Mouse (Mus musculus) lung, postnatal 36 days (tissue): ENCODE data around the gene Gm20538.

Experiments
- DNase-seq: peaks from one replicate; pipeline ENCODE4 v3.0.0; 2022; ENCODE audit warnings: mixed read lengths

The Gm20538 gene

DNA sequence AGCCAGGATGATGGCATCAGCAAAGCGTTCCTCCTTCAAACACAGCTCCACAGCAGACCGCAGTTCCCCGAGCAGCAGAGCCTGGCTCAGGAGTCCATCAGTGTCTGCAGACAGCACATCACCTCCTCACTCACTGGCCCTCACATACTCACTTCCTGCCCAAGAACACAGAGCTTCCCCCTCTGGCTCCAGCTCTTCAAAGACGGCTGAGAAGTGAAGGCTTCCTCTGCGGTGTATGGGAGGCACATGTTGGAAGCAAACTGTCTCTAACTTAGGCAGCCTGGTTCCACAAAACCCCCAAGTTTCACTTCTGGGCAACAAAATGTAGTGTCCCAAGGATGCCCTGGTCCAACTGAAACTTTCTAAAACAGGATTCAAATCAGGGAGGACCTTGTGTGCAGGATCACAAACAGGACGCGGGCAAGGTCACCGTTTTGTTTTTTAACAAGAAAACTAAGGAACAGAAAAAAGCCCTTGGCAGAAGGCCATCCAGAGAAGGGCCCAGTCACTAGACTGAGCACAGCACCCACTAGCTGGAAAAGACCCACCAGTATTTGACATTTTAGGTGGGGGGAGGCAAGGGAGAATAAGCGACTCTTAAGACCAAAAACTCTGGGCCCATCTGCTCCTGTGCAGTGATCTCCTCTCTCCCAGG is 27.0 kb downstream of the Gm20538 start:
- no peak for DNase-seq

- DNase-seq = peak; percentile 32
These were observed 33.5 kb downstream of the Gm20538 start for GRCm38 (mm10) chr19:44519152-44519551.

- no peak for DNase-seq
These were observed 34.4 kb downstream of the Gm20538 start for GRCm38 (mm10) chr19:44517996-44518768.

- no peak for DNase-seq
These were observed 36.9 kb downstream of the Gm20538 start for GRCm38 (mm10) chr19:44515769-44516168.

GRCm38 (mm10) chr19:44514521-44515451 is 37.8 kb downstream of the Gm20538 start:
- no peak for DNase-seq

DNA sequence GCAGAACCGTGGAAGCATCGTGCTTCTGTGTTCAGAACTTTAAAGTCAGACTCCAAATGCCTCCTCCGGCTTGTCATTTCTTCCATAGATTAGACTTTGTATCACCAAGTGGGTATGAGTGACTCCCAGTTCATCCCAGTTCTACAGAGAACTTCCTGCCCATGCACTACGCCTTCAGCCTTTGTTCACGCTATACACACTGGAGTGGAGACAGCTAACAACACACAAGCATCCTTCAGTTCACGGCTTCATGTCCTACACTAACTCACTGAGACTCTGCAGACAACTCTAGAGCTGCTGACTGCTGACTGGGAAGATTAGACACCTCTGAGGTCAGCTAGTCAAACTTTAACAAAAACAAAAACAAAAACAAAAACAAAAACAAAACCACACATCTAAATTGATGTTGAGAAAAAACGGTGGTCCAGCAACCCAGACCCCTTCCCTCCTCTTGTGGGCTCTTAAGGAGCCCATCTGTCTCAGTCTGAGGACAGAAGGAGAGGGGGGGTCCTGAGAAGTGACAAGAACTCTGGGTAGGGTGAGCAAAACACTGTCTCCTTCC is 38.6 kb downstream of the Gm20538 start:
- DNase-seq = no peak

- DNase-seq = no peak
These were observed 39.4 kb downstream of the Gm20538 start for GRCm38 (mm10) chr19:44513054-44513833.

- no peak for DNase-seq
These were observed 40.0 kb downstream of the Gm20538 start for GRCm38 (mm10) chr19:44512601-44513000.

DNA sequence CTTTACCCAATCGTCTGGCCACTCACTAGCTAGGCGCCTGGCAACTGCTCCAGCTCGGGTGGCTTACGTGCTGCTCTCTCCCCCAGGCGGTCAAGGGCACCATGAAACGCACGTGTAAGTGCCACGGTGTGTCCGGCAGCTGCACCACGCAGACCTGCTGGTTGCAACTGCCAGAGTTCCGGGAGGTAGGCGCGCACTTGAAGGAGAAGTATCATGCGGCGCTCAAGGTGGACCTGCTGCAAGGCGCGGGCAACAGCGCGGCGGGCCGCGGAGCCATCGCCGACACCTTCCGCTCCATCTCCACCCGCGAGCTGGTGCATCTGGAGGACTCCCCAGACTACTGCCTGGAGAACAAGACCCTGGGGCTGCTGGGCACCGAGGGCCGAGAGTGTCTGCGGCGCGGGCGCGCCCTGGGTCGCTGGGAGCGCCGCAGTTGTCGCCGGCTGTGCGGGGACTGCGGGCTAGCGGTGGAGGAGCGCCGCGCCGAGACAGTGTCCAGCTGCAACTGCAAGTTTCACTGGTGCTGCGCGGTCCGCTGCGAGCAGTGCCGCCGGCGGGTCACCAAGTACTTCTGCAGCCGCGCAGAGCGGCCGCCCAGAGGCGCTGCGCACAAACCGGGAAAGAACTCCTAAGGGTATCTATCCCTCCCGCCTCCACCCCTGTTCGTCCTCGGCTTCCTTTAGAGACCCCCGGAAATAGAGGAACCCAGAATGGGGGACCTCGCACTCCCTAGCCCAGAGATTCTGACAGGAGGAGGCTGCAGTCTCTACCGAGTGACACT is 41.0 kb downstream of the Gm20538 start:
- DNase-seq = no peak

GRCm38 (mm10) chr19:44510534-44511175 is 42.0 kb downstream of the Gm20538 start:
- no peak for DNase-seq

GRCm38 (mm10) chr19:44502741-44503140 is 49.9 kb downstream of the Gm20538 start:
- no peak for DNase-seq

GRCm38 (mm10) chr19:44501925-44502324 is 50.7 kb downstream of the Gm20538 start:
- no peak for DNase-seq

DNA sequence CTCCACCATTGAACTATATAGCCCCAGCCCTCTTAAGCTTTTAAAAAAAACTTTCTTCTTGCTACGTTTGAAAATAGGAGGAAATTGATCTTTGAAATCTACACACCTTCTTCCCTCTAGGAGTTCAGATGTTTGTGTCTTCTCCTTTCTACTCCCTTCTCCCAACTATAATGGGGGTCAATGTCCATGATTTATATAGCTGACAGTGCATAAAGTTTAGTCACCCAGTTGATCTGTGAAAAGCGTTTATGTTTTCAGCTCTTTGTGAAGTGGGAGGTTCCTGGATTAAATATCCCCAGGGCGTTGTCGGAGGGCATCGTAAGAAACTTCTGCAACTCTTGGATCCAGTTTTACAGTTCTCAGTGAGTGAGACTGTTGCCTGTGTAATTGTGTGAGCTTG is 52.4 kb downstream of the Gm20538 start:
- no peak for DNase-seq

- no peak for DNase-seq
These were observed 53.7 kb downstream of the Gm20538 start for GRCm38 (mm10) chr19:44498936-44499335.

DNA sequence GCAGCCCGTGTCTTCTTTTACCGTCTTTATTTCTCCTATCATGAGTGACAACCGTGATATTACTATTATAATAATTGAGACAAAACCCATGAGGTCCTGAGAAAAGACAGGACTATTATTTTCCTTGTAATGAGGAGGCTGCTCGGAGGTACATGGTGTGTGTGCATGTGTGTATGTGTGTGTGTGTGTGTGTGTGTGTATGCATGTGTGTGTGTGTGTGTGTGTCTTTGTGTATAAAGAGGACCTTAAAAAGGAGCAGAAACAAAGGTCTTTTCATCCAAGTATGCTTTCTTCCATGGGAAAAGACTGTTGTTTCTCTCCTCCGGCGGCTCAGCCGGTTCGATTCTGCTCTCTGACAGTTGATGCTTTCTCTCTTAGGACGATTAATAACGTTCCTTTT is 55.7 kb downstream of the Gm20538 start:
- DNase-seq = no peak

GRCm38 (mm10) chr19:44496511-44496910 is 56.1 kb downstream of the Gm20538 start:
- no peak for DNase-seq
